Mouse (Mus musculus) small intestine, adult 2 months (tissue): ENCODE results near the gene Snx30. TPM values are rescaled to one million over a fixed set of nuclear protein-coding genes. Genes with fewer than 3 reads are reported as not detected.

Experiments used
- H3K27ac ChIP-seq: fragments of 200-500 bp; 2 replicates; pipeline ENCODE4 v1.5.1; 2012; ENCODE audit warnings: low read depth, low read length, control low read depth, inconsistent platforms; ENCODE audit not compliant: insufficient read depth
- H3K27me3 ChIP-seq: fragments of 200-500 bp; 2 replicates; pipeline ENCODE4 v1.6.1; 2012; ENCODE audit warnings: mild to moderate bottlenecking, moderate library complexity, low read length, inconsistent platforms; ENCODE audit not compliant: control insufficient read depth, insufficient read depth
- H3K36me3 ChIP-seq: fragments of 200-500 bp; 2 replicates; pipeline ENCODE4 v1.6.1; 2012; ENCODE audit warnings: mild to moderate bottlenecking, low read length, control low read depth, inconsistent platforms; ENCODE audit not compliant: control insufficient read depth, insufficient read depth
- H3K4me1 ChIP-seq: fragments of 200-500 bp; 2 replicates; pipeline ENCODE4 v1.6.1; 2012; ENCODE audit warnings: low read length, inconsistent platforms, mixed read lengths; ENCODE audit not compliant: control insufficient read depth, insufficient read depth, insufficient read length
- H3K4me3 ChIP-seq: fragments of 200-500 bp; 2 replicates; pipeline ENCODE4 v1.5.1; 2012; ENCODE audit warnings: low read depth, mild to moderate bottlenecking, control low read depth, inconsistent platforms, low read length, moderate library complexity
- CTCF ChIP-seq: fragments of 200-500 bp; IDR thresholded peaks from 2 replicates; pipeline ENCODE4 v1.5.1; 2012; ENCODE audit warnings: low read depth, mild to moderate bottlenecking, control low read depth, inconsistent platforms, low read length, moderate library complexity, mixed read lengths; ENCODE audit not compliant: insufficient replicate concordance, insufficient read length; ENCODE audit errors: extremely low read depth
- POLR2A ChIP-seq: fragments of 200-500 bp; IDR thresholded peaks from 2 replicates; pipeline ENCODE4 v1.6.1; 2012; ENCODE audit warnings: low read depth, mild to moderate bottlenecking, control low read depth, inconsistent platforms, low read length, moderate library complexity
- WGBS: fragments of 180-500 bp; shearing (Covaris S2); methylation state at CpG from one replicate; pipeline ENCODE4 v1.1.7; 2018; 5-methylcytosine and 5-hydroxymethylcytosine counted together
- polyA plus RNA-seq: library from polyadenylated mRNA; depleted of rRNA; stranded (reverse); fragments of >200 nt; gene quantifications from 2 replicates; pipeline ENCODE4 v1.2.3, GENCODE M21; 2012; rRNA removed

Snx30 gene
- polyA plus RNA-seq, result 0.74 and 0.75 TPM in 2 replicates

DNA sequence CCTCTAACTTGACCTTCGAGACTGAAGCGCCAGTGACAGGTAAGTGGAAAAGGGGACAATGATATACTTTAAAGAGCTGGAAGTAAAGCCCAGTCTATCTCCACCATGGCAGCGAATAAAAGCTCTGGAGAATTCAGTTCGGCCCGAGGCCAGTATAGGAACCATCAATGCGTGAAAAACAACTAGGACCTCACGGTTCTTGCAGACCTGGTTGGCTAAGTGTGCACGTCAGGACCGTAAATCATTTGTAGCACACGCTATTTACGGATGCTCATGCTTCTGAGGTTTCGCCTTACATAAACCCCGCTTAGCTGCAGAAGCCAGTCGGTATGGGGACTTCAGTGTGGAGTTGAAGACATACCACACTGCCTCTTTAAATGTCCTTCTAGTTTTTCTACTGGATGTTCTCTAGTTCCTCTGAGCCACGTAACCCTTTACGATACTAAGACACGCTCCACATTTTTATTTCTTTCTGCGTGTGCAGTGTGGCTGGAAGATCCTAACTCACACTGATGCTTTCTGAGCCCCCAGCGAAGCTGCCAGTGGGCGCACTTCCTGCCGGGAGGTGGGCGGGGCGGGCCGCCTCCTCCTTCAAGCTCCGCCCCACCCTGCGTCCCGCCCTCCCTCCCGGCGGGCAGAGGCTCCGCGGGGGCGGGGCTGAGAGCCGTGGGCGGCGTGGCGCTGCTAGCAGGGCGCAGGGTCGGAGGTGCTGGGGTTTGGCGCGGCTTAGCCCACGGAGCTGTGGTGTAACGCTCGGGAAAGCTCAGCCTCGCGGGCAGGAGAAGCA is at the start of gene Snx30:
Snx30 (plus strand) TSS at position 660 of the 787 bp plus-strand sequence.
- TF ChIP-seq CTCF (no peak), POLR2A (peak; percentile 54)
- Histone ChIP-seq H3K36me3 (no peaks in the 10 kb centered on the region), H3K27me3 (no peaks in the 10 kb centered on the region), H3K4me1 (0 out of 2 replicates have a peak, but pooled peaks cover 2% of the 10 kb centered on the region), H3K4me3 (peak within 1 kb of the TSS; percentile 93), H3K27ac (peak within 1 kb of the TSS; percentile 50)
- 5% methylated on average over 42 of the region's 45 CpGs for WGBS

- Histone ChIP-seq H3K27me3 (no peaks in the 10 kb centered on the region), H3K36me3 (no peaks in the 10 kb centered on the region), H3K27ac (no peak overlapping the region), H3K4me1 (peaks cover 4% of the 10 kb centered on the region; the same call in 1 of the 2 replicates), H3K4me3 (no peak overlapping the region)
- no peak for TF ChIP-seq POLR2A
- TF ChIP-seq CTCF, result no peak
- WGBS, result 69% methylated on average over 9 of the region's 9 CpGs
These were observed 49.1 kb upstream of the Snx30 start for GRCm38 (mm10) chr4:59756332-59757082.

- no peaks in the 10 kb centered on the region for H3K36me3 ChIP-seq
These were observed 47.9 kb upstream of the Snx30 start for GRCm38 (mm10) chr4:59757452-59758435.

GRCm38 (mm10) chr4:59760016-59760415 is 45.6 kb upstream of the Snx30 start:
- Histone ChIP-seq H3K27ac (no peak overlapping the region), H3K27me3 (no peaks in the 10 kb centered on the region), H3K36me3 (no peaks in the 10 kb centered on the region), H3K4me1 (peaks cover 4% of the 10 kb centered on the region; the same call in 1 of the 2 replicates), H3K4me3 (no peak overlapping the region)
- 81% methylated on average over 4 of the region's 4 CpGs for WGBS
- no peak; the same call in 1 of the 2 replicates for TF ChIP-seq CTCF
- no peak for TF ChIP-seq POLR2A

More at GRCm38 (mm10) chr4:59757452-59758435, 47.9 kb upstream of the Snx30 start:
- WGBS, result 82% methylated on average over 12 of the region's 12 CpGs
- H3K4me3 ChIP-seq, result no peak overlapping the region
- no peak for TF ChIP-seq POLR2A
- TF ChIP-seq CTCF, result no peak
- no peak overlapping the region for H3K27ac ChIP-seq
- no peaks in the 10 kb centered on the region for H3K27me3 ChIP-seq
- H3K4me1 ChIP-seq, result peaks cover 4% of the 10 kb centered on the region; the same call in 1 of the 2 replicates

DNA sequence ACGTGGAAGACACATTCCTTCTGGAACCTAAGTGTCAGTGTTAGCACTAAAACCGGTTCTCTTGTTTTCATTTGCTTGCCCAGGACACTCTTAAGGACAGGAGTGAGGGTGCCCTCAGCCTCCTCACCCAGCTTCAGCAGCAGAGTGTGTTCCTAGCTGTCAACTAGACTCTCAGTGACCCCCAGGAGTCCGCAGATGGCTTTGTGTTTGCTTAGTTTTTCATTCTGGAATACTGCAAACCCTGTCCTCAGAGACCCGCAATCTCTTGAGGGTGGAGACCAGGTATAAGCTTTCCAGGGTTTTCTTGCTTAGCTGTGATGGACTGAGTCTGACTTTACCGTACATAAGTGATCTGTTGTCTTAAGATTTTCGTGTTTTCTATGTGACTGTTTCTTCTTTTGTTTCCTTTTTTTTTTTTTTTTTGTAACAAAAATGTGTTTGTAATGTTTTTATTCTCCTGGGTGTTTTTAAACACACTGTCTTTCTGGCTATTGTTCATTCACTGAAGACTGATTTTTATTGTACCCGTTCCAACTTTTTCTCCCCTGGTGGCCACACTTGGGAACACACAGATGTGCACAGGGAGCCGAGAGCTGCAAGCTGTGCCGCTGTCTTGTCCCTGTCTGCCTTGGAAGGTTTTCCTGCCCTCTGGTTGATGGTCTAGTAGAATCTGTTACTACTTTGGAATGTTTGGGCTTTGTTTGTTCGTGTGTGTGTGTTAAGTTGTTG is 44.8 kb upstream of the Snx30 start:
- TF ChIP-seq CTCF, result peak; percentile 43; the same call in 1 of the 2 replicates
- TF ChIP-seq POLR2A, result no peak
- no peaks in the 10 kb centered on the region for H3K36me3 ChIP-seq
- no peak overlapping the region for H3K27ac ChIP-seq
- no peak overlapping the region for H3K4me3 ChIP-seq
- peaks cover 4% of the 10 kb centered on the region; the same call in 1 of the 2 replicates for H3K4me1 ChIP-seq
- WGBS, result 40% methylated on average over 10 of the region's 10 CpGs
- H3K27me3 ChIP-seq, result no peaks in the 10 kb centered on the region

DNA sequence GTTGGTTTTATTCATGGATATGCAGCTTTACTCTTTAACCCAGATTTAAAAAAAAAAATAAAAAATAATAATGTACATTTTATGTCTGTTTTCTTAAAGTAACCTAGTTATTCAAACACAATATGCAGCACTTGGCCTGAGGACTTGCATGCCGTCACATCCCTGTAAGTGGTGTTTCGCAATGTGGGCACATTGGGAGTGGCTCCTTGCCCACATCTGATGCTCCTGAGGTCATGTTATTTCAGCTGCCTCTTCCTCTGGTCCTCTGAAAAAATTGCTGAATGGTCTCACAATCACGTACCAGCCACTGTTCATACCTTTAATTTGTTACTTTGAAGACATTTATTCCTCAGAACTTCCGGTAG is 44.3 kb upstream of the Snx30 start:
- H3K36me3 ChIP-seq, result no peaks in the 10 kb centered on the region
- TF ChIP-seq POLR2A (no peak), CTCF (no peak)
- no peaks in the 10 kb centered on the region for H3K27me3 ChIP-seq
- no peak overlapping the region for H3K4me3 ChIP-seq
- H3K27ac ChIP-seq, result no peak overlapping the region
- 50% methylated on average over 4 of the region's 4 CpGs for WGBS
- peaks cover 4% of the 10 kb centered on the region; the same call in 1 of the 2 replicates for H3K4me1 ChIP-seq
